In genomic region chr11:75178672-75179208, GRCm38 (mm10) we compare ENCODE assay signal across 8 mouse cellular contexts. TPM values are rescaled to one million over a fixed set of nuclear protein-coding genes. Genes with fewer than 3 reads are reported as not detected.
DNase-seq lines count a peak whose midpoint lies in the region; ATAC-seq and TF ChIP-seq lines count a peak whose summit lies in the region.

Gene Ovca2, minus strand, starts transcription at chr11:75178835.

- H3K4me2 ChIP-seq in limb, embryonic 14.5 days (replicated peaks; ENCODE audit: low read depth, low read length, severe bottlenecking): peak within 1 kb of the TSS; percentile 84
- H3K4me2 ChIP-seq in midbrain, embryonic 16.5 days (ENCODE audit: low read length): peak within 1 kb of the TSS; percentile 97

- TF ChIP-seq CTCF in C2C12 (IDR thresholded peaks at IDR 0.05; ENCODE audit: control insufficient read depth, insufficient read depth, insufficient read length): peak; percentile 88
- peak; percentile 95 for TF ChIP-seq CTCF in brain, embryonic 14.5 days (IDR thresholded peaks at IDR 0.05; ENCODE audit: borderline replicate concordance, extremely low read depth, insufficient read depth, insufficient read length)

- peaks cover 9% of the 10 kb centered on the region for H3K79me3 ChIP-seq in C2C12 (ENCODE audit: low read depth)

- peak within 1 kb of the TSS; percentile 78 for H3K9ac ChIP-seq in limb, embryonic 14.5 days (ENCODE audit: low read depth, low read length, severe bottlenecking)
- peak within 1 kb of the TSS; percentile 82 for H3K9ac ChIP-seq in midbrain, embryonic 16.5 days (ENCODE audit: low read depth, low read length)

- peak within 1 kb of the TSS; percentile 88 for H3ac ChIP-seq in C2C12 (ENCODE audit: control insufficient read depth, insufficient read length, low read depth)

- peaks cover 19% of the 10 kb centered on the region for H3K79me2 ChIP-seq in C2C12 (ENCODE audit: control insufficient read depth, insufficient read depth)

- ATAC-seq in erythroblast, adult 5-6 weeks (replicated peaks; ENCODE audit: low FRiP score, poor library complexity, severe bottlenecking): peak; percentile 92
- ATAC-seq in limb, embryonic 14.5 days (ENCODE audit: low FRiP score, low read depth): peak; percentile 96
- peak; percentile 96 for ATAC-seq in midbrain, embryonic 16.5 days

- no peaks in the 10 kb centered on the region for H3K27me3 ChIP-seq in C2C12 (ENCODE audit: control insufficient read depth, insufficient read depth, insufficient read length)
- peaks cover under 1% of the 10 kb centered on the region; the same call in 1 of the 2 replicates for H3K27me3 ChIP-seq in limb, embryonic 14.5 days (ENCODE audit: control insufficient read depth, insufficient read depth, low read length)
- H3K27me3 ChIP-seq in midbrain, embryonic 16.5 days (ENCODE audit: control insufficient read depth, insufficient read depth, low read depth, low read length): peaks cover 4% of the 10 kb centered on the region; the same call in 1 of the 2 replicates

- no peaks in the 10 kb centered on the region for H3K9me3 ChIP-seq in limb, embryonic 14.5 days (ENCODE audit: control insufficient read depth, low read length)
- no peaks in the 10 kb centered on the region for H3K9me3 ChIP-seq in midbrain, embryonic 16.5 days (replicated peaks; ENCODE audit: control insufficient read depth, low read length, poor library complexity, severe bottlenecking)

- peak within 1 kb of the TSS; percentile 79 for H3K27ac ChIP-seq in limb, embryonic 14.5 days (replicated peaks; ENCODE audit: low read depth, low read length)
- peak within 1 kb of the TSS; percentile 94 for H3K27ac ChIP-seq in midbrain, embryonic 16.5 days (ENCODE audit: low read length)

- peak; percentile 43; the same call in 1 of the 2 replicates for TF ChIP-seq POLR2A in brain, embryonic 14.5 days (IDR thresholded peaks at IDR 0.05; ENCODE audit: borderline replicate concordance, extremely low read depth, insufficient read depth, insufficient read length, poor library complexity, severe bottlenecking)
- peak; percentile 70; the same call in 1 of the 2 replicates for TF ChIP-seq POLR2A in limb, embryonic 14.5 days (IDR thresholded peaks at IDR 0.05; ENCODE audit: borderline replicate concordance, extremely low read depth, insufficient read depth, insufficient read length)

- 0% methylated on average over 31 of the region's 33 CpGs for WGBS in limb, embryonic 14.5 days
- WGBS in midbrain, embryonic 16.5 days: 0% methylated on average over 31 of the region's 33 CpGs

- DNase-seq in brain, embryonic 14.5 days (ENCODE audit: low read depth): peak; percentile 97
- DNase-seq in heart, adult 9 months (ENCODE audit: low spot score in 2 of 2): peak; percentile 83 to 89
- DNase-seq in kidney, adult 9 months: peak; percentile 93
- peak; percentile 91 for DNase-seq in limb, embryonic 14.5 days (ENCODE audit: low spot score)
- peak; percentile 81 to 90 for DNase-seq in spleen, postnatal 10 days (ENCODE audit: low spot score in 2 of 2)

- H3K36me3 ChIP-seq in C2C12 (ENCODE audit: control insufficient read depth, insufficient read depth): peaks cover 54% of the 10 kb centered on the region
- peaks cover 49% of the 10 kb centered on the region for H3K36me3 ChIP-seq in limb, embryonic 14.5 days (ENCODE audit: control insufficient read depth, insufficient read depth, low read length)
- peaks cover 2% of the 10 kb centered on the region; the same call in 1 of the 2 replicates for H3K36me3 ChIP-seq in midbrain, embryonic 16.5 days (ENCODE audit: control insufficient read depth, insufficient read depth, low read length)

- H3K4me3 ChIP-seq in C2C12 (ENCODE audit: insufficient read depth, poor library complexity, severe bottlenecking): peak within 1 kb of the TSS; percentile 94
- peak within 1 kb of the TSS; percentile 79 for H3K4me3 ChIP-seq in limb, embryonic 14.5 days (replicated peaks; ENCODE audit: low read length)
- peak within 1 kb of the TSS; percentile 73 for H3K4me3 ChIP-seq in midbrain, embryonic 16.5 days (ENCODE audit: low read depth, low read length)

- peaks cover 9% of the 10 kb centered on the region for H3K4me1 ChIP-seq in limb, embryonic 14.5 days (ENCODE audit: control insufficient read depth, insufficient read depth, low read length)
- peaks cover 19% of the 10 kb centered on the region for H3K4me1 ChIP-seq in midbrain, embryonic 16.5 days (ENCODE audit: control insufficient read depth, insufficient read depth, low read length)

TF ChIP-seq in C2C12, 6 proteins besides CTCF, POLR2A, EP300 and RAD21:
- TF ChIP-seq MYOG (IDR thresholded peaks at IDR 0.05; ENCODE audit: control insufficient read depth, extremely low read depth, insufficient read length): no peak
- no peak for TF ChIP-seq MAX (IDR thresholded peaks at IDR 0.05)
- no peak for TF ChIP-seq MYOD1 (IDR thresholded peaks at IDR 0.05; ENCODE audit: control insufficient read depth, insufficient read length, low read depth)
- TF ChIP-seq USF1 (IDR thresholded peaks at IDR 0.05; ENCODE audit: low read depth): no peak
- TF ChIP-seq FOSL1 (IDR thresholded peaks at IDR 0.05; ENCODE audit: insufficient read depth, low read length, poor library complexity, severe bottlenecking): no peak
- TF ChIP-seq CEBPB (IDR thresholded peaks at IDR 0.05; ENCODE audit: low read depth): no peak

RNA-seq across cellular contexts. Expression of gene Ovca2, which starts in this region (rescaled TPM):
- 19.3 TPM for polyA plus RNA-seq in C2C12 (2012; fragmentation: generic; extraction: Trizol)
- 20.0 and 23.8 TPM in 2 replicates for polyA plus RNA-seq in brain, embryonic 14.5 days (2012; rRNA removed)
- 1.9 and 6.7 TPM in 2 replicates for total RNA-seq in erythroblast, adult 5-6 weeks (2015; ENCODE audit: low replicate concordance)
- 4.6 and 5.7 TPM in 2 replicates for total RNA-seq in erythroblast, adult 5-6 weeks (2017; ENCODE audit: low replicate concordance)
- polyA plus RNA-seq in limb, embryonic 14.5 days (2012; rRNA removed): 22.5 and 25.0 TPM in 2 replicates
- 29.8 and 30.3 TPM in 2 replicates for polyA plus RNA-seq in limb, embryonic 14.5 days (2014; fragmentation: Nextera tagmentation; extraction: Ambion mirVana)
- polyA plus RNA-seq in midbrain, embryonic 16.5 days (2015; fragmentation: Nextera tagmentation; extraction: Ambion mirVana): 13.3 and 14.5 TPM in 2 replicates

Comparison
In these comparisons a context has a peak if more than half of its experiments do, and no peak if none do; other contexts are left out.
1. Peak in every context shown above with its lines: DNase-seq, ATAC-seq, H3K4me3 ChIP-seq and H3K27ac ChIP-seq.